Mouse (Mus musculus) adrenal gland (tissue): ENCODE data around the gene Fbxl17.

Experiments
- intact Hi-C: fragments of 180-260 bp; cut with DNase I; formaldehyde crosslinking; loops from one replicate; pipeline ENCODE4 v1.15.1; 2025

Fbxl17 gene

DNA sequence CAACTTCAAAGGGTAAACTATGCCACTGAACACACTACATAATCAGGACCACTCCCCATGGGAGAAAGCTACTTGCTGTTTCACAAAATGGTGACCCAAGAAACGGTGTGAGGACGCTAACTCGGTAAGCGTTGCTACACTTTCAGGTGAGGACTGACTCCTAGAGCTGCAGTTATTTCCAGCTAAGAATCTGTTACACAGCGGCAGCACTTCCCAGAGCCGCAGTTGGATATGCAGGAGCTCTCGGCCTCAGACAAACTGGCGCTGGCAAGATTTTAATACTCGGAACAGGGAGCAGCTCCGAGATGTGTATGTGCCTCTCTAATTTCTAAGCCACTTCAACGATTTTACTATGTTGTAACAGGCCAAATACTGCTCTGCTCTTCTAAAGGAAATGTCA, 157.4 kb downstream of the Fbxl17 start:
- intact Hi-C loops: no loop called here

DNA sequence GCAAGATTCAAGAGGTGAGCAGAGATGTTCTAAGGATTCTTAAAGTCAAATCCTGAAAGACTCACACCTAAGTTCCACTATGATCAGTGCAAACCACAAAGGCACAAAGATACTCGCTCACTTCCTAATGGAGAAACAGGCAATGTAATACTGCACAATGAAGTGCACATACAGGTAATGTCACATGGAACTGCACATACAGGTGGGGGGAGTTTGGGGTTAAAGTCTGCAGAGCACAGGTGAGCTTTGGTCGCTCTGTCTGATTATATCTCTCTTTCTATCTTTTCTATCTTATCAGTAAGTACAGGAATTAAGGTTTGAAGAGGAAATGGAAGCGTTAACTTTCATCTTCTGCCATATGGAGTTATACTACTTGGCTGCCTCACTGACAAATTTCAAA, 158.6 kb downstream of the Fbxl17 start:
- intact Hi-C loops: no loop called here

DNA sequence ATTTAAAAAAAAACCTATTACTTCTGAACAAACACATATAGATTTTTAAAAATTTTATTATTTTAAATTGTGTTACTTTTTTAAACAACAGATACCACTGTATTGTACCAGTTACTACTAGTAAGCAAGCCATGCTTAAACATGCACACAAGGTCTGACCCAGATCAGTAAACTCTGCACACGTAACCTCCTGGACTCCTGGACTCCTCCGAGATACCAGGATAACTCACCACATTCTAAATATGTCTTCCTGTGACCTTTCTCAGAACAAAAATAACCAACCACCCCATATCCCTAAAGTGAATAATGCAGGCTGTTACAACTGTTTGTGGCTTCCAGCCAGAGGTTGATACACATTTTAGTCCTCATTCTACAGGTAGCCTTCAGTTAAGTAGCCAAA, 170.9 kb downstream of the Fbxl17 start:
- intact Hi-C loops: no loop called here

DNA sequence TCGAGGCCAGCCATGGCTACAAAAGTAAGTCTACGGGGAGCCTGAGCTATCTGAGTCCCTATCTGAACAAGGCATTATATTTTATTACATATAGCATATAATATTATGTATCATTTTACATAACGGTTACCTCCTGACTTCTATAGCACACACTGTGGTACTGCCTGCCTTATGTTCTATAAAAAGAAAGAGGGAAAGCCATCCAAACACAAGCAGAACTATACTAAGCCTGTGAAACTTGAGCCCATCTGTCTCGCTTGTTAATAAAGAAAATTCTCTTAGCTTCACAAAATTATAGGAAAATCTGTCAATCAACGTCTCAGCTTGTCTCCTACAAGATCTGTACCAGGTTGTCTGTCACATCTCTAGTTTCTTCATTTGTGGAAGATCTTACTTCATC, 173.6 kb downstream of the Fbxl17 start:
- intact Hi-C loops: no loop called here

- intact Hi-C loops: loop anchor here (2.0 to 5.0 kb wide), 2 partner anchors 90 to 143 kb away; no protein-coding TSS in a partner anchor
Measured at GRCm38 (mm10) chr17:63324672-63325071, 175.1 kb downstream of the Fbxl17 start.

- intact Hi-C loops: loop anchor here (2.0 to 5.0 kb wide), 2 partner anchors 91 to 143 kb away; no protein-coding TSS in a partner anchor
Measured at GRCm38 (mm10) chr17:63324039-63324438, 175.8 kb downstream of the Fbxl17 start.

DNA sequence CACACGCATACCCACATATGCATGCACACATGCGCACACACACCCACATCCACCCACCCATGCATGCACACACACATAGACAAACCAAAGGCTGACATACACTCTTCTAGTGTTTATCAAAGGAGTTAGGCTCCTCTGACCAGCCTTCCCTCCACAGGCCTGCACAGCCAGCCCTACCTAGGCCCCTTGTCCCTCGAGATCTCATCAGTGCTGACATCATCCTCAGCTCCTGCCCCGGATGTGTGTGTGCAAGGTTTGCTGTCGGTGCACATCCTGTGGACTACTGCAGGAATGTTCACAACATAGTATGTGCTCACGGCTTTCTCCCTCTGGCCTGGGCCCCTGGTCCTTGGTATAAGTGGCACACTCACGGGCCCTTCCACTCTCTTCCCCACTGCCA, 177.0 kb downstream of the Fbxl17 start:
- intact Hi-C loops: loop anchor here (5.0 kb wide), 1 partner anchor 144 kb away; no protein-coding TSS in a partner anchor

DNA sequence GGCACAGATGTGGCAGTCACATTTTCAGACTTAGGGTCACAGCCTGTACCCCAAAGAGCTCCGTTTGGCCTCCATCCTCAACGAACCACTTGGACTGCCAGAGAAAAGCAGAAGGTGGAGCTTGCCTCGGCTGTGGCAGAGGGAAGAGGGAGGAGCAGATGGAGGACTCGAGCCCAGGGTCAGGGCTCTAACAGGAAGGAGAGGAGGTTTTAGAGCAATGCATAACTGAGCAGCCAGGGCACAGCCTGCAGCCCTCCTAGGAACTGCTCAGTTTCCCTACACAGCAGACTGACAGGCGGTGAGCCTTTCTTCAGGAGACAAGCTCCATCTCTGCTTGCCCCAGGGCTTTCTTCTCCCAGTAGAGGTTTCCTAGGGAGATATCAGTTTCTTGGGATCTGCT, 178.5 kb downstream of the Fbxl17 start:
- intact Hi-C loops: loop anchor here (5.0 kb wide), 1 partner anchor 146 kb away; no protein-coding TSS in a partner anchor

GRCm38 (mm10) chr17:63317518-63317917, 182.3 kb downstream of the Fbxl17 start:
- intact Hi-C loops: no loop called here

DNA sequence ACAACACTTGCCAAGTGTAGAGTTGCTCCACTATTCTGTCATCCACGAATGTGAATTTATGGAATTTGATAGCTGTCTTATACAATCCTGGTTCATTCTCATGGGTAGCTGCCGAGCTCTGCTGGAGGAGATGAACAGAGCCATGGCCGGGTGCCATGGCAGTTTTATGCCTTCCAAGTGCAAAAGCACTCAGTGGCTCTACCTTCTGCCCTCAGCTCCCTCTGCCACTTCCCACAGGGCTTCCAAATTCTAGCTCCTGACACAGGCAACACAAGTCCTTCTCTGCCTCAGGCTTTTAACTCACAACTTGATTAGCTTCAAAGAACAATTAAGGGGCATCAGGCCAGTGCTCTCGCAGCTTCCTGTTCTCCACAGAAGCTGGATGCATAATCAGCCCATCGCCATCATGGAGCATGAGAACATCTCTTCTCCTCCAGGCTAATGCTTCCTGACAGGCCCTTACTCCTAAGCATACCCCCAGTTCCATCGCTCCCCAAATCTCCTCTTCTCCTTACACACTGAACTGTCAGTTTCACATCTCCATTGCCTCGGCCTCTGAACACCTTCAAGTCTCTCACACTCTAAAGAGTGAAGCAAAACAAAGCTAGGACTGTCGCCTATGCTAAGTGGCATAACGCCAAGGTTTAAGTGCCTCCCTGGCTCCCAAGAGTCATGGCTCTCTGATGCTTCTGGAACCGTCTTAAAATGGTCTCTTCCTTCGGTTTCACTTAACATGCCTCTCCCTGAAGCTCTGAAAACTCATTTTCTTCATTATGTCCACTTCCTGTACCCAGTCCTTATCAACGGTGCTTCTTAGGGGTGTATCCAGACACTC, 184.0 kb downstream of the Fbxl17 start:
- intact Hi-C loops: no loop called here

- intact Hi-C loops: no loop called here
Measured at GRCm38 (mm10) chr17:63312804-63313203, 187.0 kb downstream of the Fbxl17 start.

- intact Hi-C loops: no loop called here
Measured at GRCm38 (mm10) chr17:63312330-63312729, 187.5 kb downstream of the Fbxl17 start.

GRCm38 (mm10) chr17:63311613-63312012, 188.2 kb downstream of the Fbxl17 start:
- intact Hi-C loops: no loop called here

GRCm38 (mm10) chr17:63310021-63310420, 189.8 kb downstream of the Fbxl17 start:
- intact Hi-C loops: no loop called here

DNA sequence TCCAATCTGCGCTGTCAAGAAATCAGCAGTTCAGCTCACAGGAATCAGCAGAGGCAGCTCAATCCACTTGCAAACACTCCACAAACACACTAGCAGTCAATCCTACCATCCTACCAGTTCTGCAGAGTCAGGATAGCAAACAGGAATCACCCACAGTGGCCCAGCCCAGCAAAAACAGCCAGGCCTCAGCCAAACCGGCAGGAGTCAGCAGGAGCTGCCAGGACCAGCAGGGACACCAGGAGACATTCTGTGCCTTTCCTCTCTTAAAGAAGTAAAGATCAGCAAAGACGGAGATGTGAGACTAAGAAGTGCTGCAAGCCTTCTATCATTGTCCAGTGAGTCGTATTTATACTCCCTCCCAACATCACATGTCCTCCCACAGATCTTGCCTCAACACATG, 196.0 kb downstream of the Fbxl17 start:
- intact Hi-C loops: no loop called here

- intact Hi-C loops: no loop called here
Measured at GRCm38 (mm10) chr17:63301822-63302393, 197.9 kb downstream of the Fbxl17 start.

DNA sequence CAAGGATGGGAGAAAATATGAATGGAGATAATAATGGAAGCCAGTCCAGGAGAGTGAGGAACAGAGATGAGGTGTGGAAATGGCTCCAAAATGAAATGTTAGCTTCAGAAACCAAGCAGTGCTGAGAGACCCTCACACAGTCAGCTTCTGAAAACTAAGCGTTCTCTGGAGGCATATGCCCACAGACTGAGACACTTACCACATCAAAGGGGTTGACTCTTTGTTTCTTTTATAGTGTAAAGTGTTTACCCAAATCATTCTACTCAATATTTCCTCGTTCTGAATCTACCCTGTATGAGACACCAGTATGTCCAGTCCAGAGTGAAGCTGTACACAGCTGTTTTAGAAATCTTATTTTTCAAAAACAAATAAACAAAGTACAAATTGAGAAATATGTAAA, 204.3 kb downstream of the Fbxl17 start:
- intact Hi-C loops: no loop called here

GRCm38 (mm10) chr17:63294961-63295360, 204.9 kb downstream of the Fbxl17 start:
- intact Hi-C loops: no loop called here

DNA sequence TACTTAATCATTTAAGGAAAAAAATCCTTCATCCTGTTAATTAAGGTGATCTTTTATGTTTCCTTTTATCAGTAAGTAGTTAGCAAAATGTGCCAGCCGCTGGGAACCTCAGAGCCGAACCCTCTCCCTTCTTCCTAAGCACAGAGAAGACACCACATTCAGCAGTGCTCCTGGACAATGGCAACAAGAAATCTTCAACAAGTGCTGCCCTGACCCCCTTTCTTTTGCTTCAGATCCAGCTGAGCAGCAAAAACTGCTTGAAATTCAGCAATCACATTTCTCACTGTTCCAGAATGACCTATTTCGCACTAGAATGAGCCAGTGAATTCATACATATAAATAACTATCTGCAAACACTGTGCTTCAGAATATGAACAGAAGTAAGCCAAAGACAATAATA, 205.8 kb downstream of the Fbxl17 start:
- intact Hi-C loops: no loop called here

DNA sequence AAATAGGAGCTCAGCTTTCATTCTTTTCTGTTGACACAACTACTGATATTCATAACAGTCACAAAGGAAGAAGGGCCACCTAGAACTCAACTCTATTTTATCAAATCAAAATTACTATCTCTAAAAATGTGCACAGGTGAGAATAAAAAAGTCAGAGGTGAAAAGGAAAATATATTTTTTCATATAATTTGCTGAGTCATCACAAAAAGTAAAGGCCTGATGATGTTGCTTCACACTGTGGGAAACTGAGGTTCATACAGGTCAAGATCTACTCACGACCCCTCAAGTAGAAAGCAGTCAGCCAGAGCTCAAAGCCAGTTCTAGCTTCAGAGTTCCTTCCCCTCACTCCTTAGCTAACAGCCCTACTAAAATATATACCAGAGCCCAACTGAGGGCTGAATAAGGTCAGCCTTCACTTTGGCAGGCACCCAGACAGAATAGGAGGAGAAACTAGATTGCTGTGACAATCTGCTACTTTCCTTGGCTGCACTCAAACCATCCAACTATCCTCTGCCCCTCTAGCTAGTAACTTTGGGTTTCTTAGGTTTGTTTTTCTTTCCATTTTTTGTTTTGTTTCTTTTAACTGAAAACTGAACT, 210.4 kb downstream of the Fbxl17 start:
- intact Hi-C loops: no loop called here

DNA sequence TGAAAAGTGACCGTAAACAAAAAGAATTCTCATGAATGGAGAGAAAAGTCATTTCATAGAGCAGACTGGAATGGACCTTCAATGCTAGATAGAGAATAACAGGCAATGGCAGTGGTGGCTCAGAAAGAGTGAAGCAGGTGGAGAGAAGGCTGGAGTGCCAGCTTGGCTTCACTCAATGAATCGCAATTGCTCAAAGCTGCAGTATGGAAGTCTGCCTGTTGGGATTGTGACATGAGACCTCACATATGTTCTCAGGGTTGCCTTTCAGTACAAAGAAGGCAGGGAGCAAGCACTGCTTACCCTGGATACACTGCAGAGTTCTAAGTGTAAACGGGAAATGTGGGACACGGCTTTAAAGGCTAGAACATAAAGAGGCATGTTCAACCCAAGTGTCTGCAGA, 211.0 kb downstream of the Fbxl17 start:
- intact Hi-C loops: no loop called here

DNA sequence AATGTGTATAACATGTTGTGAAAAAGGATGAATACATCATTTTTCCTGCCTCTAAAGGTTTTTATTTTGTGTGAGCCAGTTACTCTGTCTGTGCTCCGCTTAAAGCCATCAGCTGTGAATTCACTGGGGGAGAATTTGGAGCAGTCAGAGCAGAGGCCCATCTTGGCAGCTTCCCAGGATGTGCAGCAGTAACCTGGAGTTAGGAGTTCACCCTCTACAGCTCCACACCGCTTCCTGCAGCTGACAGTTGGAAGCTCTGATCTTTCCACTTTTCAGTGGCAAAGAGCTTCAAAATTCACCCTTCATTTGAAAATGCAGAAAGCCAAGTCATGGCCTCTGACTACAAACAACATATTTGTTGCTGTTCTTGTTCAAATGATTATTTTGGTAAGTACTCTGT, 212.4 kb downstream of the Fbxl17 start:
- intact Hi-C loops: no loop called here
